Mouse (Mus musculus) myocyte (in vitro differentiated cells): ENCODE data around the gene Tmem267.

Source experiments
- E2F4 ChIP-seq: IDR thresholded peaks from one replicate; pipeline ENCODE4 v1.6.1; 2011; ENCODE audit warnings: mild to moderate bottlenecking, control low read depth, moderate library complexity; ENCODE audit not compliant: insufficient read depth
- POLR2A ChIP-seq: IDR thresholded peaks from one replicate; pipeline ENCODE4 v1.6.1; 2011; ENCODE audit warnings: low read depth, mild to moderate bottlenecking, control low read depth, moderate library complexity; ENCODE audit not compliant: insufficient read length
- SRF ChIP-seq: IDR thresholded peaks from one replicate; pipeline ENCODE4 v1.6.1; 2011; ENCODE audit warnings: low read depth; ENCODE audit not compliant: control insufficient read depth, insufficient read length
- TCF12 ChIP-seq: IDR thresholded peaks from one replicate; pipeline ENCODE4 v1.6.1; 2011; ENCODE audit warnings: mild to moderate bottlenecking, control low read depth; ENCODE audit not compliant: poor library complexity, insufficient read depth, severe bottlenecking

GRCm38 (mm10) chr13:119619735-119620134, 131.9 kb downstream of the Tmem267 start:
- TF ChIP-seq POLR2A (no peak), TCF12 (no peak), E2F4 (no peak), SRF (no peak)
